Mouse (Mus musculus) neural tube, embryonic 13.5 days (tissue): ENCODE measurements around the gene Arf3. TPM values are rescaled to one million over a fixed set of nuclear protein-coding genes. Genes with fewer than 3 reads are reported as not detected.

Experiments
- ATAC-seq: fragments of 200-750 bp; cut with Nextera tagmentation; 2 replicates; pipeline ENCODE4 v1.8.0; 2017; ENCODE audit warnings: low read depth, mild to moderate bottlenecking, moderate TSS enrichment, moderate library complexity
- H3K27ac ChIP-seq: fragments of 300-500 bp; sonication (generic); replicated peaks from 2 replicates; pipeline ENCODE4 v1.5.1; 2015; ENCODE audit warnings: moderate library complexity, mild to moderate bottlenecking, inconsistent platforms
- H3K27me3 ChIP-seq: fragments of 300-500 bp; sonication (generic); 2 replicates; pipeline ENCODE4 v1.6.1; 2015; ENCODE audit warnings: mild to moderate bottlenecking, inconsistent platforms
- H3K36me3 ChIP-seq: fragments of 300-500 bp; sonication (generic); 2 replicates; pipeline ENCODE4 v1.6.1; 2015; ENCODE audit warnings: mild to moderate bottlenecking, inconsistent platforms
- H3K4me1 ChIP-seq: fragments of 300-500 bp; sonication (generic); replicated peaks from 2 replicates; pipeline ENCODE4 v1.6.1; 2015; ENCODE audit warnings: inconsistent platforms
- H3K4me2 ChIP-seq: fragments of 300-500 bp; sonication (generic); 2 replicates; pipeline ENCODE4 v1.6.1; 2015; ENCODE audit warnings: inconsistent platforms, mild to moderate bottlenecking, moderate library complexity
- H3K4me3 ChIP-seq: fragments of 300-500 bp; sonication (generic); 2 replicates; pipeline ENCODE4 v1.5.1; 2015; ENCODE audit warnings: mild to moderate bottlenecking, inconsistent platforms
- H3K9ac ChIP-seq: fragments of 300-500 bp; sonication (generic); 2 replicates; pipeline ENCODE4 v1.6.1; 2015; ENCODE audit warnings: moderate library complexity, mild to moderate bottlenecking, inconsistent platforms
- H3K9me3 ChIP-seq: fragments of 300-500 bp; sonication (generic); 2 replicates; pipeline ENCODE4 v1.6.1; 2016; ENCODE audit warnings: inconsistent platforms
- WGBS: fragments of 180-500 bp; shearing (Covaris S2); methylation state at CpG from one replicate; pipeline ENCODE4 v1.1.7; 2015; 5-methylcytosine and 5-hydroxymethylcytosine counted together
- polyA plus RNA-seq: library from polyadenylated mRNA; unstranded; fragments of >200 nt; fragmentation: Nextera tagmentation; extraction: Ambion mirVana; gene quantifications from 2 replicates; pipeline ENCODE4 v1.2.1, GENCODE M21; 2015

Gene Arf3
- polyA plus RNA-seq, 1 experiment from 2014 or later, result 74.9 TPM

GRCm38 (mm10) chr15:98788972-98789660 lies 26.1 kb upstream of the Arf3 start:
- peaks cover 97% of the 10 kb centered on the region for H3K27me3 ChIP-seq
- ATAC-seq, result no peak
- no peak overlapping the region for H3K4me2 ChIP-seq
- H3K4me1 ChIP-seq, result peaks cover 38% of the 10 kb centered on the region
- no peaks in the 10 kb centered on the region for H3K9me3 ChIP-seq
- H3K4me3 ChIP-seq, result peak overlapping the region; percentile 9
- H3K9ac ChIP-seq, result no peak overlapping the region
- WGBS, result 12% methylated on average over 24 of the region's 24 CpGs
- H3K27ac ChIP-seq, result no peak overlapping the region
- H3K36me3 ChIP-seq, result no peaks in the 10 kb centered on the region

- no peak for ATAC-seq
- peaks cover 92% of the 10 kb centered on the region for H3K27me3 ChIP-seq
- no peak overlapping the region for H3K27ac ChIP-seq
- no peak overlapping the region for H3K4me3 ChIP-seq
- no peak overlapping the region for H3K4me2 ChIP-seq
- 33% methylated on average over 4 of the region's 4 CpGs for WGBS
- H3K36me3 ChIP-seq, result no peaks in the 10 kb centered on the region
- no peaks in the 10 kb centered on the region for H3K9me3 ChIP-seq
- no peak overlapping the region for H3K9ac ChIP-seq
- peaks cover 32% of the 10 kb centered on the region for H3K4me1 ChIP-seq
Observed at GRCm38 (mm10) chr15:98787930-98788329, 24.9 kb upstream of the Arf3 start.

- Histone ChIP-seq H3K27me3 (peaks cover 90% of the 10 kb centered on the region), H3K4me1 (peaks cover 12% of the 10 kb centered on the region), H3K36me3 (no peaks in the 10 kb centered on the region), H3K9me3 (no peaks in the 10 kb centered on the region), H3K4me3 (no peak overlapping the region), H3K9ac (no peak overlapping the region), H3K27ac (no peak overlapping the region), H3K4me2 (no peak overlapping the region)
- WGBS, result 35% methylated on average over 7 of the region's 7 CpGs
- ATAC-seq, result no peak
Observed at GRCm38 (mm10) chr15:98785744-98786143, 22.7 kb upstream of the Arf3 start.

GRCm38 (mm10) chr15:98781166-98781565 lies 18.2 kb upstream of the Arf3 start:
- no peak overlapping the region for H3K4me2 ChIP-seq
- no peak overlapping the region for H3K4me3 ChIP-seq
- peaks cover 90% of the 10 kb centered on the region for H3K27me3 ChIP-seq
- H3K36me3 ChIP-seq, result no peaks in the 10 kb centered on the region
- no peaks in the 10 kb centered on the region for H3K9me3 ChIP-seq
- peaks cover 24% of the 10 kb centered on the region for H3K4me1 ChIP-seq
- 25% methylated on average over 6 of the region's 6 CpGs for WGBS
- ATAC-seq, result no peak
- no peak overlapping the region for H3K27ac ChIP-seq
- no peak overlapping the region for H3K9ac ChIP-seq

GRCm38 (mm10) chr15:98780573-98780972 lies 17.6 kb upstream of the Arf3 start:
- H3K36me3 ChIP-seq, result no peaks in the 10 kb centered on the region
- ATAC-seq, result no peak
- no peaks in the 10 kb centered on the region for H3K9me3 ChIP-seq
- peaks cover 92% of the 10 kb centered on the region for H3K27me3 ChIP-seq
- peaks cover 30% of the 10 kb centered on the region for H3K4me1 ChIP-seq
- 3% methylated on average over 13 of the region's 13 CpGs for whole genome bisulfite sequencing
- H3K9ac ChIP-seq, result no peak overlapping the region
- no peak overlapping the region for H3K4me2 ChIP-seq
- no peak overlapping the region for H3K4me3 ChIP-seq
- H3K27ac ChIP-seq, result no peak overlapping the region

DNA sequence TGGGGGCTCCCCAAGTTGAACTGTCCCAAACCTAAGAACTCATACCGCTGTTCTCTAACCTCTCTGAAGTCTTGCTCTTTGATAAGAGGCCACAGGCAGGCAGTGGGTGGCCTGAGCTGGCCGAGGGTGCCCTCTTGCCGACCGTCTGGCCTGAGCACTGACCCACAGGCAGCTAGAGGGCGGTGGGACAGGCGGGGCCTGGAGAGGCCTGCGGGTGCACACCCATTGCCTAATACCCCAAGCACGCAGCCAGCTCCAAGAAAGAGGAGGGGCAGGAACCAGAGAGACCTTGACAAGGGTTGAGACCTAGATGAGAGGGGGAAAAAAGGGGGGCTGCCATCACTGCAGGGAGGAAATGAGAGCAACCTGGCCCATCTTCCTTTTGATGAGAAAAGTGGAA lies 17.1 kb upstream of the Arf3 start:
- ATAC-seq, result no peak
- no peaks in the 10 kb centered on the region for H3K36me3 ChIP-seq
- no peak overlapping the region for H3K4me2 ChIP-seq
- H3K27ac ChIP-seq, result no peak overlapping the region
- no peak overlapping the region for H3K9ac ChIP-seq
- peaks cover 92% of the 10 kb centered on the region for H3K27me3 ChIP-seq
- H3K4me1 ChIP-seq, result peaks cover 32% of the 10 kb centered on the region
- 3% methylated on average over 8 of the region's 8 CpGs for WGBS
- H3K9me3 ChIP-seq, result no peaks in the 10 kb centered on the region
- H3K4me3 ChIP-seq, result no peak overlapping the region

- 1% methylated on average over 8 of the region's 11 CpGs for WGBS
- Histone ChIP-seq H3K4me3 (no peak overlapping the region), H3K27me3 (peaks cover 94% of the 10 kb centered on the region), H3K36me3 (no peaks in the 10 kb centered on the region), H3K4me2 (no peak overlapping the region), H3K9ac (no peak overlapping the region), H3K27ac (no peak overlapping the region), H3K9me3 (no peaks in the 10 kb centered on the region), H3K4me1 (peaks cover 32% of the 10 kb centered on the region)
- no peak for ATAC-seq
Observed at GRCm38 (mm10) chr15:98778806-98779205, 15.8 kb upstream of the Arf3 start.

- H3K36me3 ChIP-seq, result no peaks in the 10 kb centered on the region
- H3K27me3 ChIP-seq, result peaks cover 98% of the 10 kb centered on the region
- H3K9me3 ChIP-seq, result no peaks in the 10 kb centered on the region
- peaks cover 32% of the 10 kb centered on the region for H3K4me1 ChIP-seq
- H3K27ac ChIP-seq, result no peak overlapping the region
- WGBS, result 1% methylated on average over 25 of the region's 25 CpGs
- no peak for ATAC-seq
- peak overlapping the region; percentile 23 for H3K4me3 ChIP-seq
- H3K4me2 ChIP-seq, result peak overlapping the region; percentile 48
- peak overlapping the region; percentile 43 for H3K9ac ChIP-seq
Observed at GRCm38 (mm10) chr15:98778191-98778770, 15.3 kb upstream of the Arf3 start.

- peak within 1 kb of the TSS; percentile 26 for H3K4me3 ChIP-seq
- peak within 1 kb of the TSS; percentile 43 for H3K9ac ChIP-seq
- under 1% methylated on average over 31 of the region's 33 CpGs for WGBS
- no peaks in the 10 kb centered on the region for H3K9me3 ChIP-seq
- peaks cover 37% of the 10 kb centered on the region for H3K4me1 ChIP-seq
- no peak within 1 kb of the TSS for H3K27ac ChIP-seq
- H3K27me3 ChIP-seq, result peaks cover 99% of the 10 kb centered on the region
- no peaks in the 10 kb centered on the region for H3K36me3 ChIP-seq
- H3K4me2 ChIP-seq, result peak within 1 kb of the TSS; percentile 48
- no peak for ATAC-seq
Observed at GRCm38 (mm10) chr15:98777762-98778161, 14.7 kb upstream of the Arf3 start, which contains the start of gene Wnt10b. Gene Wnt10b, minus strand, starts transcription at chr15:98778150.

- no peak overlapping the region for H3K27ac ChIP-seq
- H3K4me1 ChIP-seq, result peaks cover 43% of the 10 kb centered on the region
- peaks cover 100% of the 10 kb centered on the region for H3K27me3 ChIP-seq
- WGBS, result 1% methylated on average over 19 of the region's 19 CpGs
- H3K4me2 ChIP-seq, result peak overlapping the region; percentile 48; the same call in 1 of the 2 replicates
- H3K4me3 ChIP-seq, result 0 out of 2 replicates have a peak overlapping the region, but pooled peaks have one; percentile 26
- ATAC-seq, result no peak
- no peaks in the 10 kb centered on the region for H3K36me3 ChIP-seq
- no peak overlapping the region for H3K9ac ChIP-seq
- H3K9me3 ChIP-seq, result no peaks in the 10 kb centered on the region
Observed at GRCm38 (mm10) chr15:98777005-98777616, 14.1 kb upstream of the Arf3 start.

GRCm38 (mm10) chr15:98776280-98777004 lies 13.4 kb upstream of the Arf3 start:
- Histone ChIP-seq H3K9me3 (no peaks in the 10 kb centered on the region), H3K27ac (no peak overlapping the region), H3K4me3 (peak overlapping the region; percentile 26), H3K4me1 (peaks cover 47% of the 10 kb centered on the region), H3K9ac (peak overlapping the region; percentile 52), H3K4me2 (peak overlapping the region; percentile 48), H3K27me3 (peaks cover 100% of the 10 kb centered on the region), H3K36me3 (no peaks in the 10 kb centered on the region)
- peak; percentile 44 for ATAC-seq
- 1% methylated on average over 62 of the region's 62 CpGs for WGBS

DNA sequence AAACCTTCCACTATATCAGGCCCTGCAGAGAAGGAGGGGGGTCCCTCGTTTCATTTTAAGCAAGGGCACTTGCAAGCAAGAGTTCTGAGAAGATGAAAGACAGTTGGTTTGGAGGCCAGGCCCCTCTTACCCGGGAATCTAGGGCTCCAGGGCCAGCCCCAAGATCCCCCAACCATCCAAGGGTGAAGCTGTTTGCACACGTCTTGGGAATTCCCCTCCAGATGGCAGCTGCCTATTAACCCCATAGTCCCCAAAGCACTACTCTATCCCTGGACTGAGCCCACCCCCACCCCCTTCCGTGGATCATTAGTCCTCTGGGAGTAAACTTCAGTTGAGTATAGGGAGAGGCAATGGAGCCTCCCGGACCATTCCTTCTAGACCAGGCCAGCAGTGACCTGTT lies 12.5 kb upstream of the Arf3 start:
- Histone ChIP-seq H3K9ac (no peak overlapping the region), H3K27me3 (peaks cover 100% of the 10 kb centered on the region), H3K4me1 (peaks cover 47% of the 10 kb centered on the region), H3K9me3 (no peaks in the 10 kb centered on the region), H3K36me3 (no peaks in the 10 kb centered on the region), H3K4me3 (no peak overlapping the region), H3K27ac (no peak overlapping the region), H3K4me2 (no peak overlapping the region)
- no peak for ATAC-seq
- under 1% methylated on average over 5 of the region's 5 CpGs for WGBS
